Mouse (Mus musculus) G1E-ER4 (cell line): ENCODE data around the gene Ccdc88a. TPM values are rescaled to one million over a fixed set of nuclear protein-coding genes. Genes with fewer than 3 reads are reported as not detected.

Source experiments
- GATA1 ChIP-seq: IDR thresholded peaks from one replicate; pipeline ENCODE4 v1.8.0; 2012; ENCODE audit warnings: low read length, inconsistent platforms
- polyA plus RNA-seq: library from polyadenylated mRNA; stranded (reverse); fragments of >175 nt; gene quantifications from 2 replicates; pipeline ENCODE4 v1.2.3, GENCODE M21; 2012

Gene Ccdc88a
- 15.9 and 19.6 TPM in 2 replicates for polyA plus RNA-seq

- TF ChIP-seq GATA1, result no peak
Observed at GRCm38 (mm10) chr11:29373396-29374273, at the start of gene Ccdc88a. Gene Ccdc88a, plus strand, starts transcription at chr11:29373658.

GRCm38 (mm10) chr11:29335505-29335904 is 38.0 kb upstream of the Ccdc88a start:
- TF ChIP-seq GATA1, result no peak

GRCm38 (mm10) chr11:29341259-29341658 is 32.2 kb upstream of the Ccdc88a start:
- no peak for TF ChIP-seq GATA1

- TF ChIP-seq GATA1, result no peak
Observed at GRCm38 (mm10) chr11:29344891-29345657, 28.4 kb upstream of the Ccdc88a start.

GRCm38 (mm10) chr11:29345673-29346286 is 27.7 kb upstream of the Ccdc88a start:
- TF ChIP-seq GATA1, result no peak

- TF ChIP-seq GATA1, result no peak
Observed at GRCm38 (mm10) chr11:29350891-29351290, 22.6 kb upstream of the Ccdc88a start.

- no peak for TF ChIP-seq GATA1
Observed at GRCm38 (mm10) chr11:29352214-29352613, 21.2 kb upstream of the Ccdc88a start.

GRCm38 (mm10) chr11:29368161-29368560 is 5.3 kb upstream of the Ccdc88a start:
- TF ChIP-seq GATA1, result no peak

GRCm38 (mm10) chr11:29373050-29373395 is 435 bp upstream of the Ccdc88a start:
- TF ChIP-seq GATA1, result no peak

- TF ChIP-seq GATA1, result no peak
Observed at GRCm38 (mm10) chr11:29374274-29374656, 807 bp downstream of the Ccdc88a start.

- TF ChIP-seq GATA1, result no peak
Observed at GRCm38 (mm10) chr11:29376635-29377034, 3.2 kb downstream of the Ccdc88a start.

GRCm38 (mm10) chr11:29378751-29379150 is 5.3 kb downstream of the Ccdc88a start:
- no peak for TF ChIP-seq GATA1

- TF ChIP-seq GATA1, result no peak
Observed at GRCm38 (mm10) chr11:29383493-29383892, 10.0 kb downstream of the Ccdc88a start.

GRCm38 (mm10) chr11:29384001-29384400 is 10.5 kb downstream of the Ccdc88a start:
- no peak for TF ChIP-seq GATA1

GRCm38 (mm10) chr11:29384617-29385016 is 11.2 kb downstream of the Ccdc88a start:
- no peak for TF ChIP-seq GATA1

- TF ChIP-seq GATA1, result no peak
Observed at GRCm38 (mm10) chr11:29389913-29390312, 16.5 kb downstream of the Ccdc88a start.

- TF ChIP-seq GATA1, result no peak
Observed at GRCm38 (mm10) chr11:29395135-29395746, 21.8 kb downstream of the Ccdc88a start.
